In genomic region chr10:79704065-79704969, GRCm38 (mm10) we compare ENCODE assay signal across 8 mouse cellular contexts. TPM values are rescaled to one million over a fixed set of nuclear protein-coding genes. Genes with fewer than 3 reads are reported as not detected.
DNase-seq lines count a peak whose midpoint lies in the region; ATAC-seq lines count a peak whose summit lies in the region.

TSS of gene Bsg (plus strand) at chr10:79704491.

- H3K27me3 ChIP-seq in hindbrain, embryonic 15.5 days: no peaks in the 10 kb centered on the region

- peaks cover 33% of the 10 kb centered on the region for H3K4me1 ChIP-seq in hindbrain, embryonic 15.5 days (replicated peaks)

- ATAC-seq in hindbrain, embryonic 15.5 days (ENCODE audit: low FRiP score, low read depth): peak; percentile 93

- WGBS in hindbrain, embryonic 15.5 days: under 1% methylated on average over 65 of the region's 65 CpGs

- H3K4me3 ChIP-seq in hindbrain, embryonic 15.5 days: peak within 1 kb of the TSS; percentile 85

- peaks cover 5% of the 10 kb centered on the region; the same call in 1 of the 2 replicates for H3K36me3 ChIP-seq in hindbrain, embryonic 15.5 days

- H3K27ac ChIP-seq in hindbrain, embryonic 15.5 days (replicated peaks): peak within 1 kb of the TSS; percentile 87

- DNase-seq in R1 (ENCODE audit: low read depth, low spot score): peak; percentile 99
- DNase-seq in cerebellum, postnatal 25 days: peak; percentile 99 to 100
- DNase-seq in frontal cortex, postnatal 36 days (ENCODE audit: low spot score in 2 of 2): peak; percentile 96 to 99
- DNase-seq in left cerebral cortex, adult 11 months (ENCODE audit: low spot score): peak; percentile 99
- peak; percentile 99 to 100 for DNase-seq in lung, postnatal 4 days
- peak; percentile 99 for DNase-seq in retina, postnatal 7 days (ENCODE audit: low read depth, low spot score)
- peak; percentile 92 for DNase-seq in urinary bladder, adult 2 months (ENCODE audit: low spot score)

- H3K4me2 ChIP-seq in hindbrain, embryonic 15.5 days: peak within 1 kb of the TSS; percentile 95

- no peaks in the 10 kb centered on the region for H3K9me3 ChIP-seq in hindbrain, embryonic 15.5 days

- H3K9ac ChIP-seq in hindbrain, embryonic 15.5 days: peak within 1 kb of the TSS; percentile 93

RNA-seq across cellular contexts. Expression of gene Bsg, which starts in this region (rescaled TPM):
- 985 and 993 TPM in 2 replicates for polyA plus RNA-seq in hindbrain, embryonic 15.5 days (2015; fragmentation: Nextera tagmentation; extraction: Ambion mirVana)
- polyA plus RNA-seq in urinary bladder, adult 2 months (2012; rRNA removed): 614 and 631 TPM in 2 replicates

Comparison
In these comparisons a context has a peak if more than half of its experiments do, and no peak if none do; other contexts are left out.
1. Peak in every context shown above with its lines: DNase-seq, ATAC-seq, H3K4me3 ChIP-seq and H3K27ac ChIP-seq.